Mouse (Mus musculus) c-Kit-positive CD71-positive TER-119-positive erythroid progenitor cells, embryonic 14.5 days (primary cell): ENCODE measurements around the gene Prpsap1.

ENCODE experiments used
- DNase-seq: peaks from one replicate; pipeline ENCODE4 v3.0.0-alpha.2; 2013; ENCODE audit warnings: low spot score

Prpsap1 gene

DNA sequence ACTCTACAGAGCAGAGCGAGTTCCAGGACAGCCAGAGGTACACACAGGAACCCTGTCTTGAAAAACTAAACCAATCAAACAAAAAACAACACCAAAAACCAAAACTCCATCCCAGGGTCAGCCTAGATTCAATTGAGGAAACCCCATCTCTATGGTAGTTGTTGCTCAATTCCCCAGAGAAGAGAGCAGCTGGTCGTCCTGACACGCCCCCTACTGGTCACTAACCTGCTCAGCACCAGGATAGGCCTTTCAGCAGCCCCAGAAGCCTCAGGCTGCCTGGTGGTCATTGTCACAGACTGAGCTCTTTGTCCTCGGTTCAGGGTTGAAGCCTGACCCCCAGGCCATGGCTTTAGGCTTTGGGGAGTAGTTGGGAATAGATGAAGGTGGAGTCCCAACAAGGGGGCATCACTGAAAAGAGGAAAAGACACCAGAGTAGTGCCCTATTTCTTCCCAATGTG lies at the start of gene Prpsap1:
Gene Prpsap1, minus strand, starts transcription at position 408 of the 458 bp plus-strand sequence.
- peak; percentile 67 for DNase-seq

DNA sequence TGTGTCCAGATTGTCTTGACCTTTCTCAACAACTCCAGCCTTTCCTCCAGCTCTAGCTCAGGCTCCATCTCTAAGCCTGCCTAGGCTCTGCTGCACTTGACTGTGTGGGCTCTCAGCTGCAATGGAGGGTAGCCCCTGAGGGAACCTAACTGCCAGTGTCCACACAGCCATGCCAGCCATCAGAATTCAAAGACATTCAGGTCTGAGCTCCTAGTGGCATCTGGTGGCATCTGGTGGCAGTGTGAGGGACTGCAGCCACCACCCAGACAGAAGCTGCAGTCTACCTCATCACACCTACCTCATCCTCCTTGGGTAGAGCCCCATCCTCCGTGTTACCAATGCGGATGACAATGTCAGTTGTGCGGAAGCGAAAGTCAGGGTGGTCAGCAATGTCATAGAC lies 49.1 kb upstream of the Prpsap1 start:
- peak; percentile 47 for DNase-seq

DNA sequence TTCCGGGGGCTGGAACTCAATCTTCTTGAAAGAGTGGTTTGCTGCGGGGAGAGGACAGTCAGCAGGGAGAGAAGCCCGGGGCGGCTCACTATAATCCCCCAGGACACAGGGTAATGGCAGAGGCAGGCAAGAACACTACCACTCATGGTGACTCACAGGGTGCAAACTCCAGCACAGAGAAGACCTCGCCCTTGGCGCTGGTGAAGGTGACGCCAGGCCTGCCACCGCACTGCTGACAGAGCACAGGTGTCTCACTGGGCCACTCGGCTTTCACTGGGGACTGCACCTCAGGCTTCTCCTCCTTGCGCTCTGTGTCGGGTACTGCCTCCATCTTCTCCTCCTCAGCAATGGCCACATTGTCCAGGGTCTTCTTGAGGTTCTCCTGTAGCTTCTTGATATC lies 47.2 kb upstream of the Prpsap1 start:
- DNase-seq, result no peak

DNA sequence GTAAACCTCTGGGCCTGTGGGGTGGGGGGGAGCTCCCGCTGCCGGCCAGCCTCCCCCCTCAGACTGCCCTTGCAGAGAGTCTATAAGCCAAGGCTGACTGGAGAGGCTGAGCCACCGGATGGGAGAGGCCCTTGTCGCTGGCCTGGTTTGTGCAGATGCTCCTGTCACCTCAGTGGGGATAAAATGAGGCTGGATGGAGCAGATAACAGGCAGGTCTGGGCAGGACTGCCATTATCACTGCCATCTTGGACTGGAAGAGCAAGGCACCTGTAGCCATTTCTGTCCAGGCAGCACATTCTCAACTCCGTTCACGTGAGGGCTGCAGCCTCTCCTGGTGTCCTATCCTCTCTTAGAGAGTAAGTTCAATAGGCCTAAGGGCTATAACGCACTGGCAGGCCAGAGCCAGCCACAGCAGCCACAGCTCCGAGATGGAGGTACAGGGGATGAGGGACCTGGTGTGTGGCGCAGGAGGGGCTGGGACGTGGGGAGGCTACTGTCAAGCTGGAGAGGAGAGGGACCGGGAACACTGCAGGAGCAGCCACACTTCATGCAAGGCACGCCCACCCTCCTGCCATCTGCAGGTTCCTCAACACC lies 44.2 kb upstream of the Prpsap1 start:
- DNase-seq, result peak; percentile 53

DNA sequence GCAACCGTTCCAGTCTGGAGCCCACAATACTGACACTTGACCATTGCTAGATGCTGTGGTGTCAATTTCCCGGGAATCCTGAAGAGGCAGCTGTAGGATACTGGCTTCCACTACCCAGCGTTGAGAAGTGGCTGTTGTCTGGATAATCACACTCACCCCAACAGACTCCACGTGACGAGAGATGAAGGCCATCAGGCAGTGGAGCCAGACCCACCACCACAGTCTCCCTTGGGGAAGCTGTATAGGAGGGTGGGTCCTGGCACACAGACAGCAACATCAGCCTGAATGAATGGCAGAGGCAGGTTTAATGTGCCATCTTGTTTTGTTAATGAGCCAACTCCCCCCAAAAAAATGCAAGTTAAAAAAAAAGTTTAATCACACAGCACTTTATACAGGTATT lies 43.4 kb upstream of the Prpsap1 start:
- DNase-seq, result no peak

DNA sequence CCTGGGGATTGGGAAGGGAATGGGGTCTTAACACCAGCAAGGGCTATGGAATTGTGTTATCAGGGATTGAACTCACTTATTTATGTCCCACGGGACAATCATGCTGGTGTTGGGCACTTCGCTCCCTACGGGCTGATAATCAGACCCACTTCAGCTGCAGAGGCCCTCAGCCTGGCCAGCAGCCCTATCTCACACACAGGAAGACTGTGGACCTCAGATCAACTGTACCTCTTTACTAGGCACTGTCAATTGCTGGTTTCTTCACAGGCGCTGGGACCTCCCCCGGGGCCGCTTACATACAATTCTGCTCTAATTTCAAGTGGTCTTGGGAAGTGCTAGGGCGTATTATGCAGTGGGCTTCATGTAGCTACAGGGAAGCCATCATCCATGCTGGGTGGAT lies 42.7 kb upstream of the Prpsap1 start:
- peak; percentile 66 for DNase-seq

DNA sequence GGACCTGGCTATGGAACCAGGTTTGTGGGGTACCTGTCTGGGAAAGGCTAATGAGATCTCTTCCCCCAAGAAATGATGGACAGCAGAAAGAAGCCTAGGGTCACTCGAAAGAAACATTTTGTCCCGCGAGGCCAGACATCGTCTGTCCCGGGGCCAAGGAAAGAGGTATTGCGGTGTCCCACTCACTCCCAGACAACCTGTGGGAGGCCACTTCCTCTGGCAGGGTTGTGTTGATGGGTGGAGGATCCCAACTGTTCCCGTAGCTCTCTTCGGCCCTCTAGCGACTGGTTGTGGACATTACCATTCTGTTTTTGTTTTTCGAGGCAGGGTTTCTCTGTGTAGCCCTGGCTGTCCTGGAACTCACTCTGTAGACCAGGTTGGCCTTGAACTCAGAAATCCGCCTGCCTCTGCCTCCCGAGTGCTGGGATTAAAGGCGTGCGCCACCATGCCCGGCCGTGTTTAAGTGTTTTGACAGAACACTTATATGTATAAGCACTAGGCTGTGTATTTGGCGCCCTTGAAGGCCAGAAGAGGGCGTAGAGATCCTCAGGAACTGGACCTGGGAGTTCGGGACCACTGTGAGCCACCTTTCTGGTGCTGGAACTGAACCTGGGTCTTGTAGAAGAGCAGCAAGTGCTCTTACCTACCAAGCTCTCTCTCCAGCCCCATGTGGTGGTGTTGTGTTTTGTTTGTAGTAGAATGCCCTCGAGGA lies 40.3 kb upstream of the Prpsap1 start:
- DNase-seq, result peak; percentile 91

DNA sequence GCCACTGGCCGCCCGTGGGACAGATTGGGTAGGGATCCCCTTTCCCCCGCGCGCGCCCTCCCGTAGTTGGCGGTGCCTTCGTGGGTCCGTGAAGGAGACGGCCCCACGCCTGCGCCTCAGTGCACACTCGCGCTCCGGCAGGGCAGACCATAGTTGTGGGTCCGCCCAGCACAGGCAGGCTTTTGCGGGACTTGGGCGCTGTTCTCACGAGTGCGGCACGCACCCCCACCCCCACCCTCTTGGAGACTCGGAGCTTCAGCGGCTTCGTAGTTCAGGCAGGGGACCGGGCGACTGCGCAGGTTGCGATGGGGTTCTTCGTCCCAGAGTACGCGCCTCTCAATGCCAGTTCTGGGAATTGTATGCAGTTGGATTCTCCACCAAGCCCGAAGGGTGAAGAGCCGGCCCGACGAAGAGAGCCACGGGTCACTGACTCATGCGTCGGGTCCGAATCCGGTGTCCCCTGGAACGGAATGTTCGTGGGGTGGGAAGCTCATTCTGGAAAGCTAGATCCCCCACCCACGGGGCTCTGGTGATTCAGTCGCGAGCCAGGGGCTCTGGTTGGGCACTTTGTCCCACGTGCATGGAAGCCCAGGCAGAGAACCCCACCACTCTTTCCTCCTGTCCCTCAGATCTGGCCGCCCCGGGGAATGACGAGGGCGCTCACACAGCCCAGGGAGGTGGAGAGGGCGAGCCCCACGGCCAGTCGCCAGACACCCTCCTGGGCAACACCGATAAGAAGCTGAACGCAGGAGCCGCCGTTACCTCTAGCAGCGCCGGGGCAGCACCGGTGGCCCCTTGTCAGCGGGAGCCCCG lies 39.5 kb upstream of the Prpsap1 start:
- DNase-seq, result peak; percentile 85

DNA sequence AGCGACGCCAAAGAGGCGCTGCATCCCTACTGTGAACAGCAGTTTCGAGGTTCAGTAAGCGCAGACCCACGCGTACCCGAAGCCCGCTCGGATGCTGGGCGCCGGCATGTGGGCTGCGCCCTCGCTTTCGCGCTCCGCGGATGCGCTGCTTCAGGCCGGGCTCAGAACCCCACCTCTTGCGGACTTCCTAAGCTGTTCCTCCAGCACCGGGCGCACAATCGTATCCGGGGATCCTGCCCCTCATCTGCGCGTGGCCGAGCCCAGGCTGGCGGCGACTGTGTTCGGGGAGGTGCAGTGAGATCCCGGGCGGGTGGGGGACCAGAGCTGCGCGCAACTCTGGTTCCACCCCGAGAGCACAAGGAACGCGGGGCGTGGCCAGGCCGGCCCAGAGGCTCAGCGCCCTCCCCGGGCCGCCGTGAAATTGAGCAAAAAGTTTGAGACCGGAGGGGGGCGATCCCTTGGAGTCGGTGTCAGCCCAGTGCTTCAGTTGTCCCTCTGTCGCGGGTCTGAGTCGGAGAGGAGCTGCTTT lies 38.9 kb upstream of the Prpsap1 start:
- DNase-seq, result peak; percentile 82

DNA sequence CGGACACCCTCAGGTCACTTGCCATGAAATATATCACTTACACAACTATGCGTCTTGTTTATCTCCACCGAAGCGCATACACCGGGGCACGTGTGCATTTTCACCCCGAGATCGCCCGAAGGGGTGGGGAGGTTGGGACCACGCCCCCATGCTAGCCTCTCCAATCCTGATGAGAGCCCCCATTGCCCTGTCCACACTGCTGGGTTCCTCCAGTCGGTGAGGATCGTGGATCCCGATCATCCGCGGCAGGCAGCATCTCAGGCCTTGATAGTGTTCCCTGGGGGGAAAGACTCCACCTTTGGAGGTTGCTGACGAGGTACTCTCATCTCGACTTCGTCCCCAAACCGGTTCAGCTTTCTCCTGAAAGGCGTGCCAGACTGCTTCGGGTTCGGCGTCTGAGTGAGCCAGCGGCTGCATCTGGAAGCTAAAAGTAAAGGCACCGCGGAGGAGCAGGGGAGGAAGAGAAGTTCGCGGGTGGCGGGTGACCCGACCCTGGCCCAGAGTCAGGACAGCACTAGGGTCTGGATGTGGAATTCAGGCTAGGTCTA lies 38.3 kb upstream of the Prpsap1 start:
- DNase-seq, result no peak

DNA sequence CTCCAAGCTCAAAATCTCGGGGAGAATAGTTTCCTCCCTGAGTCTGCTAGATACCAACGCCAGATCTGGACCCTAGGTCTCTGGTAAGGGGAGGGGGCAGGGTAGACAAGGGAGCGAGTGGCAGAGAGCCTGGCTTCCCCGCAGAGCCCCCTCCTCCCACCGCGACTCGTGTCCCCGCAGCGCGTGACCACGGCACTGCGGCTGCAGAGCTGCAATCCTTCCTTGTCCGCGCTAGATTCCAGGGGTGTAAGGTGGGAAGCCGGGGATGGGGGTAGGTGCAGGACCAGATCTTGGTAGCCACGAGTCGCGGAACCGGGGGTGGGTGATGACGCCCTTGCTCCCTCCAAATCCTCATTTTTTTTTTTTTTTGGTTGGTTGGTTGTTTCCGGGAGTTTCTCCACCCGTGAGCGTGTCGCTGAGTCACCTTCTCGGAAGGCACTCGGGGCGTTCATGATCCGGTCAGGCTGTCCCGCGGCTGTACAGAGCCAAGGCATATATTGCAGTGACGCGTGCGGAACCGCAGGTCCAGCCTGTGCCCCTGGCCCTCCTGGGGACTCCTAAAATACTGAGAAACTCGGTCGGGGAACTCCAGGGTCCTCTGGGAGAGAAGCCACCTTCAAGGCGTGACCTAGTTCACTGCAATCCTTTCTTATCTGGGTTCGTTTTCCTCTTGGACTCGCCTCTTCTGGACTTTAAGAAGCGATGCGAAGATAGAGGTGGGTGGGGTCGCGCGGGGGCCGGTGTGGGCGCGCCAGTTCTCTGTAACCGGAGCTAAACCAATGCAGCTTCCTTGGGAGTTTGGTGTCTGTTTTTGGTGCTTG lies 37.6 kb upstream of the Prpsap1 start:
- DNase-seq, result peak; percentile 65

DNA sequence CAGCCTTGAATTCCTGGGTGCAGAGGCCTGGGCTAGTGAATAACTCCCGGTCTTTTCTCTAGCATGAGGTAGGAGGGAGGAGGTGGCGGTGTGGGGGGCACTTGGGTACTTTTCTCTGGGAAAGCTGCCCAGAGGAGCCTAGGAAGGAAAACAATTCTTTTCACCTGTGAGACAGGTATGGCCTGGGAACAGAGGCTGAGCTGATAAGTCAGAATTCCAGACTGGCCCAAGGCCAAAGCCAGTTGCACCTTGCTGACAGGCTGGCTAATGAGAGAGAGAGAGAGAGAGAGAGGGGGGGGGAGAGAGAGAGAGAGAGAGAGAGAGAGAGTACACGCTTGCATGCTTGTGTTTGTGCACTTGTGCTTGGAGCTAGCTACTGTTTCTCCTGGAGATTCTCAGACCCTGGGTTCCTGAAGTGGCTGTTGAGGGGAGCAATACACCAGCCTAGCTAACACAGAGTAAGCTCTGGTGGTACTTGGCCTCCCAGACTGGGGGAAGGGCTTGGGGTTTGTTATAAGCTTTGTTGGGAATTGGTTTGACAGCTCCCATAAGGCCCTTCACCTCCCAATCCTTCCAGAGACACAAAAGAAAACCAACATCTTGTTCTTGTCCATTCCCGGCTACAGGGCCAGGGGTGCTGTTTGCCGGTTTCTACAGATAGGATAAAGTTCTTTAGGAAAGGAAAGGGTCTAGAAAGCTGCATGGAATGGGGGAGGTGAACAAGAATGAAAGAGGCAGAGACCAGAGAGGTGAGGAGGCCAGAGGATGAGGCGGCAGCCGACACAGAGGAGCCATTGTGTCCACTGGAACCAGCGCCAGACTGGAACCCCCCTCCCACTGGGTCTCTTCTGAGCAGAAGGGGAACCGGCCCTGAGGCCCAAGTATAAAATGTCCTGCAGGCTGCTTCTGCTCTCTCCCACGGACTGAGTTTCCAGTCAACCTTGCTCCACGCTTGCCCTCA lies 36.5 kb upstream of the Prpsap1 start, which contains the start of gene Sphk1:
Gene Sphk1, plus strand, starts transcription at position 739 of the 961 bp plus-strand sequence.
- DNase-seq, result no peak

DNA sequence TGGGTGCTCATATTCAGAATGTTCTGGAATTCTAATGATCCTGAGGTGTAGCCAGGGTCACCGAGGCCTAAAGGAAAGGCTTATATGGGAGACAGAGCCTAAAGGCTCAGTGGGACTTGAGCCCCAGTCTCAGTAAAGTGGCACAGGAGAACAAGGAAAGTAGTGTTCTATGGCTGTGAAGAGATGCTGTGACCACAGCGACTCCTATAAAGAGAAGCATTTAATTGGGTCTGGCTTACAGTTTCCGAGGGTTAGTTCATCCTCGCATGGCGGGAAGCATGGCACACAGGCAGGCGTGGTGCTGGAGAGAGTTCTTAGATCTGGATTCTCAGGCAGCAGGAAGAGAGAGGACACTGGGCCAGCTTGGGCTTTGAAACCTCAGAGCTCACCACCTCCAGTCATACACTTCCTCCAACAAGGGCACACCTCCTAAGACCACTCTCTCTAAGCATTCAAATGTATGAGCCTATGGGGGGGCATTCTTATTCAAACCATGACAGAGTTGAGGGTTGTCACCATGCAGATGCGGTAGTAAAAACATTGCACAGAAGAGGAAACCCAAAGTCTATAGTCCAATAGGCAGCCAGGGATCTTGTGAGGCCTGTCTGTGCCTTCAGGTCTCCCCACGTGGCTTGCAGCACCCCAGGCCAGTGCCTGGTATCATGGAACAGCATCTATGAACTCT lies 34.8 kb upstream of the Prpsap1 start:
- no peak for DNase-seq

DNA sequence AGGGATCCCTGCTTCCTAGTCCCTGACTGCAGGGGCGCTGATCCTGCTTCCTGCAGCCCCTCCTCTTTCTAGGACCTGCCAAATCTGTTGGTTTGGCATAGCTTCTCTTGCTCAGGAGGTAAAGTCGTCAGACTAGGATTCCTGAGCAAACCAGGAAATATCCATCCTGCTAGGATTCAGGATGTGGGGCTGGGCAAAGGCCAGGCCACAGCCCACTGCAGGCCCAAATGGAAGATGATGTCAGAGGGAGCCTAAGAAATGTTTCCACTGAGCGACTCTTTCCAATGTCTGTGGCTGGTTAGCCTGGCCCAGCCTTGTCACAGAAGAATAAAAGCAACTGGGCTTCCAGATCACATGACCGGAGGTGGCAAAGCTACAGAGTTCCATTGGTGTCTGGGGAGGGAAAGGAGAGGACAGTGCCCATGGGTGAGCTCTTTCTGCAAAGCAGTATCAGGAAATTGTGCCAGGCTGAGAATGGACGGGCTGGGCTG lies 29.7 kb upstream of the Prpsap1 start:
- DNase-seq, result no peak

DNA sequence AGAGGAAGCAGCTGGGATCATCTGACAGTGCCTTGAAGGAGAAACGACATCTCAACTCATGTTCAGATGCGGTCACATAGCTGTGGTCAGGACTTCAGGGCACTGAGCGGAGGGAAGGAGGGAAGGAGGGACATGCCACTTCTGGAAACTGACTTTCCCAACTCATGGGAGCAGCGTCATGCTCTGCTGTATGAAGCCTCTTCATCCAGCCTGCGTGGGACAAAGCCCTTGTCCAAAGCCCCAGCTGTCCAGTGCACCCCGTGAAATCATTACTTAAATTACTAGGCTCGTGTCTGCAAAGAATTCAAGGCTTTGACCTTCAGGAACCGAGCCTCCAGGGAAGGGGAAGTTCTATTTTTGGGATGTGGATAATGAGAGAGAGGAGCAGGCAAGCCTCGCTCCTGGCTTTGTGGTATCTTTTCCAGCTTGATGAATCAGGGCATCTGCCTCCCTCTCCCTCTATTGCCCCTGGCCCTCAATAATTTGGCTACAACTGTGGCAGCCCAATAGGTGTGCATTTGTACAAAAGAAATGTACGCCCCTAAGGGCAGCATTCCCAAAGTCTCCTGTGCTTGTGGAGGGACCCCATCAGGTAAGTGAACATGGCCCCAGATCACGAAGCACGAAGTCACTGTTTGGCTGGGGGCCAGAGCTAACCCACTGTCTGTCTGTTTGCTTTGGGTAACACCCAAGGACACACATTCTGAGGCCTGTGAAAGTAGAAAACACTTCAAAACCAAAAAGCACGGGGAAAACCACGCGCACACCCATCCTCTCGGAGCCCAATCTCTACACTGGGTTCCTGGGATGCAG lies 29.1 kb upstream of the Prpsap1 start:
- no peak for DNase-seq

DNA sequence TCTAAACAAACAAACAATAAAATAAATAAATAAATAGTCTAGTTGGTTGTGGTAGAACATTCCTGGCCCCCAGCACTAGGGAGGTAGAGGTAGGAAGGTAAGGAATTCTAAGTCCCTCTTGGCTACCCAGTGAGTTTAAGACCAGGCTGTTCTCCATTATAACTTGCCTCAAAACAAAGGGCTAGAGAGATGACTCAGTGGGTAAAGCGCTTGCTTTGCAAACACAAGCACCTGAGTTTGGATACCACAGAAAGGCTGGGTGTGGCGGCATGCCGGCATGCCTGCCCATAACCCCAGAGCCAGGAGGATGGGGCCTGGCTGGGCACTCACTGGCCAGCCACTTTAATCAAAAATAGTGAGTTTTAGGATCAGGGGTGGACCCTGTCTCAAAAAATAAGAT lies 28.0 kb upstream of the Prpsap1 start:
- no peak for DNase-seq

DNA sequence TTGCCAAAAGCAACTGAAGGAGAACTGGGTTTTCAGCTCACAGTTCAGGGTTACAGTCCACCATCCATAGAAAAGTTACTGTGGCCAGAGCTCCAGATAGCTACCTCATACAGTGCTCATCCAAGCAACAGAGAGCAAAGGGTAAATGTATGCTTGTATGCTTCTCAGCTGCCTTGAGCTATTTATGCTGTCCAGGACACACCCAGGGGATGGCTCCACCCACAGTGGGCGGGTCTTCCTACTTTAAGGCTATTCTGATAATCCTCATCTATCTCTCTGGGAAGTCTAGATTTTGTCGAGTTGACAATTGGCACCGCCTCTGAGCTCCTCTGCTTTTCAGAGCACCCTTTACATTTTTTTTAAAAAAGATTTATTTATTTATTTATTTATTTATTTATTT lies 27.1 kb upstream of the Prpsap1 start:
- peak; percentile 70 for DNase-seq

DNA sequence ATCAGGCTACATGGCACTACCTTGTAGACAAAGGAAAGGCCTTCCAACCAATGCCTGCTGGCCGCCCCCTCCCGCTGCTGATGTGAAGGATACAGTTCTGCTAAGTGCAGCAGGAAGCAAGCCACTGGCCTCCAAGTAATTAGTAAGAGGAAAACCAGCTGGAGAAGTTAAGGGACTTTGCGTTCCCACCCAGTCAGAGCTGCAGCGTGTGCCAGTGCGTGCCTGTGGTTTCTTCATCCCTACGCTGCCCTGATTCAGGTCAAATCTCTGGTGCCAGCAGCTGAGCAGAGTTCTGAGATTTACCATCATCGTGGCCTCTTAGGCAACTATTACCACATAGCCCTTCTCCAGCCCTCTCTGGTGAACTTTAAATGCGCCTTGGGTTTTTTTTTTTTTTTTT lies 24.5 kb upstream of the Prpsap1 start:
- no peak for DNase-seq
